Mouse (Mus musculus) embryonic fibroblast, embryonic 13.5 days (primary cell): ENCODE results near the gene Myh9.
"Not testable (repeated sequence)": the region's sequence is repeated elsewhere in the genome, so short reads cannot be mapped to it uniquely, and the experiment has no call there.

ENCODE experiments used
- CTCF ChIP-seq: IDR thresholded peaks from 2 replicates; pipeline ENCODE4 v1.5.1; 2011; ENCODE audit warnings: mild to moderate bottlenecking, control low read depth, low read length, moderate library complexity, borderline replicate concordance; ENCODE audit not compliant: insufficient read depth
- POLR2A ChIP-seq: IDR thresholded peaks from 2 replicates; pipeline ENCODE4 v1.6.1; 2011; ENCODE audit warnings: low read depth, mild to moderate bottlenecking, control low read depth, low read length, moderate library complexity

DNA sequence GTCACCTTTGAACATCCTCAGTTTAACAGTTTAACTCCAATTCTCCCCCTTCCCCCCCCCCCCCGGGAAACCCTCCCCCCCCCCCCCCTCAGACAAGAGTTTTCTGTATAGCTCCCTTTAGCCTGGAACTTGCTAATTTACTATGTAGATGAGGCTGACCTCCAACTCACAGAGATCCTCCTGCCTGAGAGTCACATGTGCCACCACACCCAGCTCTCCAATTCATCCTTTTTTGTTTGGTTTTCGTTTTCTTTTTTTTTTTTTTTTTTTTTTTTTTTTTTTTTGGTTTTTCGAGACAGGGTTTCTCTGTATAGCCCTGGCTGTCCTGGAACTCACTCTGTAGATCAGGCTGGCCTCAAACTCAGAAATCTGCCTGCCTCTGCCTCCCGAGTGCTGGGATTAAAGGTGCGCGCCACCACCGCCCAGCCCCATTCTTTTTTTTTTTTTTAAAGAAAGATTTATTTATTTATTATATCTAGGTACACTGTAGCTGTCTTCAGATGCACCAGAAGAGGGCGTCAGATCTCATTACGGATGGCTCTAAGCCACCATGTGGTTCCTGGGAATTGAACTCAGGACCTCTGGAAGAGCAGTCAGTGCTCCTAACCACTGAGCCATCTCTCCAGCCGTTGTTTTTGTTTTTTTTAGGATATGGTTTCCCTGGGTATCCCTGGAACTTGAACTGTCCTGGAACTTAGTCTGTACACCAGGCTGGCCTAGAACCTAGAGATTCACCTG lies 25.4 kb upstream of the Myh9 start:
- not testable (repeated sequence) for TF ChIP-seq POLR2A, CTCF
